Mouse (Mus musculus): ENCODE measurements at regions not wholly inside any gene's neighbourhood (a gene's known extent, or its start where the extent isn't known, plus 50 kb on each side); places are given as distances from the start of the nearest gene placed in this dataset.

- 84% methylated on average over 15 of the region's 15 CpGs for WGBS
- Histone ChIP-seq H3K9me3 (no peaks in the 10 kb centered on the region), H3K27ac (no peak overlapping the region), H3K4me3 (no peak overlapping the region), H3K4me1 (no peaks in the 10 kb centered on the region), H3K36me3 (no peaks in the 10 kb centered on the region), H3K27me3 (ENCODE audit: insufficient read depth, poor library complexity, severe bottlenecking) (no peaks in the 10 kb centered on the region)
- peak; percentile 45 for DNase-seq (ENCODE audit: low spot score)
These were observed 86.5 kb upstream of the Mki67 start for GRCm38 (mm10) chr7:135802598-135803121.

- Histone ChIP-seq H3K36me3 (no peaks in the 10 kb centered on the region), H3K27me3 (ENCODE audit: insufficient read depth, poor library complexity, severe bottlenecking) (no peaks in the 10 kb centered on the region), H3K27ac (no peak overlapping the region), H3K9me3 (no peaks in the 10 kb centered on the region), H3K4me3 (no peak overlapping the region), H3K4me1 (no peaks in the 10 kb centered on the region)
- WGBS: 47% methylated on average over 7 of the region's 7 CpGs
- DNase-seq (ENCODE audit: low spot score): no peak
These were observed 88.6 kb upstream of the Mki67 start for GRCm38 (mm10) chr7:135804730-135805129.

- no peak overlapping the region for H3K4me3 ChIP-seq
- no peaks in the 10 kb centered on the region for H3K27me3 ChIP-seq (ENCODE audit: insufficient read depth, poor library complexity, severe bottlenecking)
- no peak for DNase-seq (ENCODE audit: low spot score)
- H3K36me3 ChIP-seq: no peaks in the 10 kb centered on the region
- no peaks in the 10 kb centered on the region for H3K9me3 ChIP-seq
- H3K27ac ChIP-seq: no peak overlapping the region
- 79% methylated on average over 8 of the region's 8 CpGs for WGBS
- no peaks in the 10 kb centered on the region for H3K4me1 ChIP-seq
These were observed 90.0 kb upstream of the Mki67 start for GRCm38 (mm10) chr7:135806139-135806538.

GRCm38 (mm10) chr7:135806673-135807072 lies 90.5 kb upstream of the Mki67 start:
- H3K4me3 ChIP-seq: no peak overlapping the region
- no peak for DNase-seq (ENCODE audit: low spot score)
- no peak overlapping the region for H3K27ac ChIP-seq
- no peaks in the 10 kb centered on the region for H3K27me3 ChIP-seq (ENCODE audit: insufficient read depth, poor library complexity, severe bottlenecking)
- H3K4me1 ChIP-seq: no peaks in the 10 kb centered on the region
- 93% methylated on average over 7 of the region's 7 CpGs for WGBS
- H3K9me3 ChIP-seq: no peaks in the 10 kb centered on the region
- no peaks in the 10 kb centered on the region for H3K36me3 ChIP-seq

- H3K4me3 ChIP-seq: no peak overlapping the region
- no peaks in the 10 kb centered on the region for H3K27me3 ChIP-seq (ENCODE audit: insufficient read depth, poor library complexity, severe bottlenecking)
- no peaks in the 10 kb centered on the region for H3K4me1 ChIP-seq
- H3K27ac ChIP-seq: no peak overlapping the region
- WGBS: 70% methylated on average over 10 of the region's 10 CpGs
- no peaks in the 10 kb centered on the region for H3K9me3 ChIP-seq
- H3K36me3 ChIP-seq: no peaks in the 10 kb centered on the region
- DNase-seq (ENCODE audit: low spot score): no peak
These were observed 93.0 kb upstream of the Mki67 start for GRCm38 (mm10) chr7:135809167-135809566.

GRCm38 (mm10) chr7:135809751-135810379 lies 93.7 kb upstream of the Mki67 start:
- Histone ChIP-seq H3K36me3 (no peaks in the 10 kb centered on the region), H3K9me3 (no peaks in the 10 kb centered on the region), H3K4me1 (no peaks in the 10 kb centered on the region), H3K4me3 (no peak overlapping the region), H3K27me3 (ENCODE audit: insufficient read depth, poor library complexity, severe bottlenecking) (no peaks in the 10 kb centered on the region), H3K27ac (no peak overlapping the region)
- WGBS: 52% methylated on average over 12 of the region's 12 CpGs
- DNase-seq (ENCODE audit: low spot score): no peak

- Histone ChIP-seq H3K4me1 (no peaks in the 10 kb centered on the region), H3K4me3 (no peak overlapping the region), H3K9me3 (no peaks in the 10 kb centered on the region), H3K27me3 (ENCODE audit: insufficient read depth, poor library complexity, severe bottlenecking) (no peaks in the 10 kb centered on the region), H3K36me3 (no peaks in the 10 kb centered on the region), H3K27ac (no peak overlapping the region)
- WGBS: 90% methylated on average over 9 of the region's 9 CpGs
- DNase-seq (ENCODE audit: low spot score): no peak
These were observed 94.8 kb upstream of the Mki67 start for GRCm38 (mm10) chr7:135810971-135811370.

GRCm38 (mm10) chr7:135813616-135814015 lies 97.5 kb upstream of the Mki67 start:
- H3K9me3 ChIP-seq: no peaks in the 10 kb centered on the region
- 82% methylated on average over 3 of the region's 3 CpGs for WGBS
- H3K4me1 ChIP-seq: no peaks in the 10 kb centered on the region; the same call in 1 of the 2 replicates
- no peak for DNase-seq (ENCODE audit: low spot score)
- no peak overlapping the region for H3K27ac ChIP-seq
- no peak overlapping the region for H3K4me3 ChIP-seq
- no peaks in the 10 kb centered on the region for H3K36me3 ChIP-seq
- no peaks in the 10 kb centered on the region for H3K27me3 ChIP-seq (ENCODE audit: insufficient read depth, poor library complexity, severe bottlenecking)

- H3K27me3 ChIP-seq (ENCODE audit: insufficient read depth, poor library complexity, severe bottlenecking): no peaks in the 10 kb centered on the region
- DNase-seq (ENCODE audit: low spot score): peak; percentile 83
- H3K9me3 ChIP-seq: no peaks in the 10 kb centered on the region
- 84% methylated on average over 3 of the region's 3 CpGs for WGBS
- no peaks in the 10 kb centered on the region; the same call in 1 of the 2 replicates for H3K4me1 ChIP-seq
- H3K4me3 ChIP-seq: no peak overlapping the region
- H3K27ac ChIP-seq: peak overlapping the region; percentile 69; the same call in 1 of the 2 replicates
- no peaks in the 10 kb centered on the region for H3K36me3 ChIP-seq
These were observed 100.0 kb upstream of the Mki67 start for GRCm38 (mm10) chr7:135816191-135816590.

GRCm38 (mm10) chr7:135817868-135818267 lies 101.7 kb upstream of the Mki67 start:
- Histone ChIP-seq H3K4me3 (no peak overlapping the region), H3K27ac (peak overlapping the region; percentile 39; the same call in 1 of the 2 replicates), H3K36me3 (no peaks in the 10 kb centered on the region), H3K27me3 (ENCODE audit: insufficient read depth, poor library complexity, severe bottlenecking) (no peaks in the 10 kb centered on the region), H3K4me1 (no peaks in the 10 kb centered on the region; the same call in 1 of the 2 replicates), H3K9me3 (no peaks in the 10 kb centered on the region)
- no peak for DNase-seq (ENCODE audit: low spot score)
- 34% methylated on average over 3 of the region's 3 CpGs for WGBS

GRCm38 (mm10) chr7:135818298-135818697 lies 102.1 kb upstream of the Mki67 start:
- no peaks in the 10 kb centered on the region for H3K27me3 ChIP-seq (ENCODE audit: insufficient read depth, poor library complexity, severe bottlenecking)
- 0 out of 2 replicates have a peak overlapping the region, but pooled peaks have one; percentile 39 for H3K27ac ChIP-seq
- 71% methylated on average over 3 of the region's 3 CpGs for WGBS
- H3K9me3 ChIP-seq: no peaks in the 10 kb centered on the region
- DNase-seq (ENCODE audit: low spot score): no peak
- H3K36me3 ChIP-seq: no peaks in the 10 kb centered on the region
- no peak overlapping the region for H3K4me3 ChIP-seq
- no peaks in the 10 kb centered on the region; the same call in 1 of the 2 replicates for H3K4me1 ChIP-seq

GRCm38 (mm10) chr7:135823884-135824750 lies 108.0 kb upstream of the Mki67 start:
- Histone ChIP-seq H3K27me3 (ENCODE audit: insufficient read depth, poor library complexity, severe bottlenecking) (no peaks in the 10 kb centered on the region), H3K4me3 (no peak overlapping the region), H3K27ac (no peak overlapping the region), H3K9me3 (no peaks in the 10 kb centered on the region), H3K4me1 (no peaks in the 10 kb centered on the region), H3K36me3 (no peaks in the 10 kb centered on the region)
- 74% methylated on average over 6 of the region's 6 CpGs for WGBS
- DNase-seq (ENCODE audit: low spot score): no peak

GRCm38 (mm10) chr7:135829246-135829645 lies 113.1 kb upstream of the Mki67 start:
- H3K4me1 ChIP-seq: no peaks in the 10 kb centered on the region
- 0 out of 2 replicates have a peak, but pooled peaks cover 7% of the 10 kb centered on the region for H3K27me3 ChIP-seq (ENCODE audit: insufficient read depth, poor library complexity, severe bottlenecking)
- H3K27ac ChIP-seq: no peak overlapping the region
- no peak overlapping the region for H3K4me3 ChIP-seq
- no peaks in the 10 kb centered on the region for H3K9me3 ChIP-seq
- no peaks in the 10 kb centered on the region for H3K36me3 ChIP-seq
- WGBS: 65% methylated on average over 2 of the region's 2 CpGs
- DNase-seq (ENCODE audit: low spot score): no peak

All from heart, embryonic 10.5 days (tissue).